Mouse (Mus musculus) forebrain, embryonic 11.5 days (tissue): ENCODE measurements around the gene Trim25. TPM values are rescaled to one million over a fixed set of nuclear protein-coding genes. Genes with fewer than 3 reads are reported as not detected.
"Not testable (repeated sequence)": the region's sequence is repeated elsewhere in the genome, so short reads cannot be mapped to it uniquely, and the experiment has no call there.

ENCODE experiments used
- ATAC-seq: fragments of 200-750 bp; cut with Nextera tagmentation; replicated peaks from 2 replicates; pipeline ENCODE4 v1.8.0; 2017; ENCODE audit warnings: moderate TSS enrichment; ENCODE audit not compliant: low FRiP score
- DNase-seq: peaks from one replicate; pipeline ENCODE4 v3.0.0-alpha.2; 2017; ENCODE audit warnings: low spot score
- H3K27ac ChIP-seq: fragments of 300-500 bp; sonication (generic); 2 replicates; pipeline ENCODE4 v1.5.1; 2014; ENCODE audit warnings: low read depth, low read length
- H3K27me3 ChIP-seq: fragments of 300-500 bp; sonication (generic); 2 replicates; pipeline ENCODE4 v1.6.1; 2014; ENCODE audit warnings: mild to moderate bottlenecking, low read length, mixed read lengths; ENCODE audit not compliant: control insufficient read depth, insufficient read depth
- H3K36me3 ChIP-seq: fragments of 300-500 bp; sonication (generic); 2 replicates; pipeline ENCODE4 v1.6.1; 2014; ENCODE audit warnings: mild to moderate bottlenecking, low read length, moderate library complexity, mixed read lengths; ENCODE audit not compliant: control insufficient read depth, insufficient read depth
- H3K4me1 ChIP-seq: fragments of 300-500 bp; sonication (generic); replicated peaks from 2 replicates; pipeline ENCODE4 v1.6.1; 2014; ENCODE audit warnings: low read length, mixed read lengths; ENCODE audit not compliant: control insufficient read depth, insufficient read depth
- H3K4me2 ChIP-seq: fragments of 300-500 bp; sonication (generic); 2 replicates; pipeline ENCODE4 v1.6.1; 2014; ENCODE audit warnings: low read depth, mild to moderate bottlenecking, low read length, moderate library complexity, mixed read lengths; ENCODE audit not compliant: severe bottlenecking
- H3K4me3 ChIP-seq: fragments of 300-500 bp; sonication (generic); 2 replicates; pipeline ENCODE4 v1.5.1; 2014; ENCODE audit warnings: low read depth, low read length
- H3K9ac ChIP-seq: fragments of 300-500 bp; sonication (generic); 2 replicates; pipeline ENCODE4 v1.6.1; 2014; ENCODE audit warnings: low read length
- H3K9me3 ChIP-seq: fragments of 300-500 bp; sonication (generic); 2 replicates; pipeline ENCODE4 v1.6.1; 2016; ENCODE audit warnings: low read length, mixed read lengths; ENCODE audit not compliant: control insufficient read depth
- WGBS: fragments of 180-500 bp; shearing (Covaris S2); extraction: QIAGEN DNeasy Blood & Tissue Kit; methylation state at CpG from one replicate; pipeline ENCODE4 v1.1.7; 2014; 5-methylcytosine and 5-hydroxymethylcytosine counted together
- polyA plus RNA-seq: library from polyadenylated mRNA; unstranded; fragments of >200 nt; fragmentation: Nextera tagmentation; extraction: Ambion mirVana; gene quantifications from 2 replicates; pipeline ENCODE4 v1.2.1, GENCODE M21; 2014

Trim25 gene
- polyA plus RNA-seq, 1 experiment from 2014 or later, result 2.1 TPM

DNA sequence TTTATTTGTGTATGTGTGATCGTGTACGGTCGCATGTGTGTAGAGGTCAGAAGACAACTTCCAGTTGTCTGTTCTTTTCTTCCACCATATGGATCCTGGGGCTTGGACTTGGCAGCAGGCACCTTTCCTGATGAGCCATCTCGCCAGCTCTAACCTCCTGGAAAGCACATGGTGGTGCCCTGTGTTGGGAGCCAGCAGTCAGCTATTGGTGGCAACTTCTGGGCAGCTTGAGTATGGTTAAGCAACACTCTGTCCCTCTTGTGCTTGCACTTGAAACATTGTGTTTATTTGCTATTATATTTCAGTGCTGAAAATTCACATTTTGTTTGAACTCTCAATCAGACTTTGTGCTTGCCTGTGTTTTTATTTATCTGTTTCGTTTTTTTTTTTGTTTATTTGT lies 10.2 kb upstream of the Trim25 start:
- no peak for ATAC-seq
- H3K36me3 ChIP-seq, result peaks cover 3% of the 10 kb centered on the region; the same call in 1 of the 2 replicates
- 76% methylated on average over 5 of the region's 5 CpGs for WGBS

DNA sequence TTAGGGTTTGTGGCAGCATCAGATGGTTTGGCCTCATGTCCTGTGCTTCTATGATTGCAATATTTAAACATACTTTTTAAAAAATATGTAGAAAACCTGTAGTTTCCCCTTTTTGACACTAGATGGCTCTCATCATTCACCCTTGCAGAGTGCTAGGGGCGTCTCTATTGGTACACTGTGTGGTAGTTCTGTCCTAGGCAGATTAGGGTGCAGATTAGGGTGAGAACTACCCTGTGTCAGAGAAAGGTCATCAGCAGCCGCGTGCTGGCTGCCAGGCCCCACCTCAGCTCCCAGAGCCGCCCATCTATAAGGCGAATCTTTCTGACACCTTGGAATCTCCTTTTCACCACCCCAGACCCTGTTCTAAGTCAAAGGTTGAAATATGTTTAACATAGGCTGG lies 9.6 kb upstream of the Trim25 start:
- Histone ChIP-seq H3K27me3 (no peaks in the 10 kb centered on the region), H3K4me2 (no peak overlapping the region), H3K4me1 (no peaks in the 10 kb centered on the region), H3K27ac (no peak overlapping the region), H3K9ac (no peak overlapping the region), H3K4me3 (no peak overlapping the region), H3K36me3 (peaks cover 3% of the 10 kb centered on the region; the same call in 1 of the 2 replicates), H3K9me3 (no peaks in the 10 kb centered on the region)
- DNase-seq, result no peak
- no peak for ATAC-seq
- 79% methylated on average over 5 of the region's 5 CpGs for WGBS

More for the DNA sequence above, 10.2 kb upstream of the Trim25 start:
- no peaks in the 10 kb centered on the region for H3K27me3 ChIP-seq
- no peak overlapping the region for H3K4me3 ChIP-seq
- no peak overlapping the region for H3K27ac ChIP-seq
- DNase-seq, result no peak
- no peak overlapping the region for H3K4me2 ChIP-seq
- no peaks in the 10 kb centered on the region for H3K4me1 ChIP-seq
- no peak overlapping the region for H3K9ac ChIP-seq
- H3K9me3 ChIP-seq, result no peaks in the 10 kb centered on the region

DNA sequence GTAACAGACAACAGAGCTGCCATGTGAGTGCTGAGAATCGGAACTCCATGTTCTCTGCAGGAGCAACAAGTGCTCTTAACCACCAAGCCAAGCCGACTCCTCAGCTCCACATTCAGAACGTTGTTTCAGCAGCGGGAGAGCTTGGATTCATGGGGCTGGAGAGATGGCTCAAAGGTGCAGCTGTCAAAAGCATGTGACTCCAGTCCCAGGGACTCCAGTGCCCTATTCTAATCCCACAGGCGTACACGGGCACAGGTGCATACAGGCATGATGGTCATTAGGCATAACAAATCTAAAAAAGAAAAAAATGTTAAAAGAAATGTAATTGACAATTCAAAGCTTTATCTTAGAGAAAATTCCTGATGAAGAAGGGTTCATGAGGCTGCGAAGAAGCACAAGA lies 6.0 kb upstream of the Trim25 start:
- Histone ChIP-seq H3K4me3 (no peak overlapping the region), H3K36me3 (no peaks in the 10 kb centered on the region; the same call in 1 of the 2 replicates), H3K9me3 (no peaks in the 10 kb centered on the region), H3K9ac (no peak overlapping the region), H3K4me2 (no peak overlapping the region), H3K27me3 (no peaks in the 10 kb centered on the region), H3K4me1 (no peaks in the 10 kb centered on the region), H3K27ac (no peak overlapping the region)
- WGBS, result 51% methylated on average over 7 of the region's 7 CpGs
- DNase-seq (no peak), ATAC-seq (no peak)

DNA sequence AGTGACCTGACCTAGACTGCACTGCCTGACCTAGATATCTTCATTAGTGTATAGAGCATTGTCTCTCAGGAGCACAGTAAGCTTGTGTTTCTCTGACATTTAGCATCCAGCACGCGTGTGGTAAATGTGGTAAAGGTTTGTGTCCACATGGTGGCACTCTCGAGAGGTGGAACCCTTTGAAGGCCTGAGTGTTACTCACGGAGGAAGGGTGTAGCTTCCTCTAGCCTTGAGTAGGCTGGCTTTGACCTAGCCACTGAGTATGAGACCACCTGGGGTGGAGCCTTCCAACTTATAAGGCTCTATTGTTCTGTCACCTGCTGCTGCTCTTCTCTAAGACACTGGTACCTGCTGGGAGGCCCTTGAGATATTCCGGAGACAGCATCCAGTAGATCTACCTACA lies 5.6 kb upstream of the Trim25 start:
- no peaks in the 10 kb centered on the region; the same call in 1 of the 2 replicates for H3K4me1 ChIP-seq
- ATAC-seq (no peak), DNase-seq (no peak)
- no peaks in the 10 kb centered on the region for H3K9me3 ChIP-seq
- H3K27ac ChIP-seq, result no peak overlapping the region
- no peaks in the 10 kb centered on the region for H3K36me3 ChIP-seq
- peaks cover 2% of the 10 kb centered on the region; the same call in 1 of the 2 replicates for H3K27me3 ChIP-seq
- no peak overlapping the region for H3K4me3 ChIP-seq
- H3K4me2 ChIP-seq, result no peak overlapping the region
- H3K9ac ChIP-seq, result no peak overlapping the region
- WGBS, result 15% methylated on average over 5 of the region's 5 CpGs

DNA sequence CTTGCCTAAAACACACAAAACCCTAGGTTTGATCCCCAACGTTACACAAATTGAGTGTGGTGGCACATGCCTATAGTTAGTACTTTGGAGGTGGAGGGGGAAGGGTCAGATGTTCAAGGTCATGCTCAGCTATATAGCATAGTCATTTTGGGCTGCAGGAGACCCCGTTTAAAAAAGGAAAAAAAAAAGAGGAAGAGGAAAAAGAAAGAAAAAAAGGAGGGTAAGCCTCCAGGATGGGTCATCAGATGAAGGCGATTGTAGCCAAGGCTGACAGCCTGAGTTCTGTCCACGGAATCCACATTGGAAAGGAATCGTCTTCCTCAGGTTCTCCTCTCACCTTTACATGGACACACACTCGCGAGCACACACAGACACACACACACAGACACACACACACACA lies 4.7 kb upstream of the Trim25 start:
- no peak overlapping the region for H3K27ac ChIP-seq
- 87% methylated on average over 7 of the region's 7 CpGs for WGBS
- no peak overlapping the region for H3K4me2 ChIP-seq
- no peak for DNase-seq
- ATAC-seq, result no peak
- H3K9ac ChIP-seq, result no peak overlapping the region
- H3K9me3 ChIP-seq, result no peaks in the 10 kb centered on the region
- H3K4me3 ChIP-seq, result no peak overlapping the region
- H3K27me3 ChIP-seq, result peaks cover 11% of the 10 kb centered on the region
- no peaks in the 10 kb centered on the region for H3K36me3 ChIP-seq
- no peaks in the 10 kb centered on the region; the same call in 1 of the 2 replicates for H3K4me1 ChIP-seq

DNA sequence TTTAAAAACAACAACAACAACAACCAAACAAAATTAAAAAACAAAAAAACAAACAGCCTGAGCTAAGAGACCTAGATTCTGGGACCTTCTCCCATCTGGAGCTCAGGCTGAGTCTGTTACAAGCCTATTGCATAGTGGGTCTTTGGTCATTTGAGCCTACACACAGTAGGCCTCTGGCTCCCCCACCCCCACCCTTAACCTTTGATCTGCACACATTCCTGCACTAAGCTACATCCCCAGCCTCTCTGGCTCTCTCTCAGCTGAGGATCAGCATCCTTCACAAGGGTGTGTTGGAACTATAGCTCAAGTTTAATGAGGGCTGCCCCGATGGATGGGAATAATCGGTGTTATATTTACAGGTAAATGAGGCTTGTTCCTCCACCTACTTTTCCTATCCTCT lies 3.6 kb upstream of the Trim25 start:
- 98% methylated on average over 2 of the region's 2 CpGs for WGBS
- Histone ChIP-seq H3K27ac (no peak overlapping the region), H3K4me3 (no peak overlapping the region)

DNA sequence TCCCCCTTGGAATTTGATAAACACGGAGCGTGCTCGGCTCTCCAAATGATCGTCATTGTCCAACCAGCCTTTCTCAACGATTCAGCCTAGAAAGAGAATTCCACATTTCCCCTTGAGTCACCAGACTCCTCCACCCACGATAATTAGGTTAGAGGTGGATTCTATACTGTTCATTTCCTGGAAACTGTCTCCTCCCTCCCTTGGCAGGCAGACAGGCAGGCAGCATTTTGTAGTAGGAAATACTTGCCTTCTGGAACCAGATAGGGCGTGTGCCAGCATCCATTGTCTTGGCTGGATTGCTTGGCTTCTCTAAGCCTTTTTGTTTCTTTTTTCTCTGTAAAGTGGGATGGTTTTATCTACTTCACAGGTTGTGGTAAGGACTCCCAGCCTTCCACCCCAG lies 2.7 kb upstream of the Trim25 start:
- ATAC-seq (no peak), DNase-seq (no peak)
- Histone ChIP-seq H3K4me1 (no peaks in the 10 kb centered on the region; the same call in 1 of the 2 replicates), H3K27me3 (peaks cover 22% of the 10 kb centered on the region), H3K9ac (no peak overlapping the region), H3K4me3 (no peak overlapping the region), H3K27ac (no peak overlapping the region), H3K9me3 (no peaks in the 10 kb centered on the region), H3K36me3 (no peaks in the 10 kb centered on the region), H3K4me2 (no peak overlapping the region)
- WGBS, result 79% methylated on average over 7 of the region's 7 CpGs

More for the DNA sequence above, 3.6 kb upstream of the Trim25 start:
- Histone ChIP-seq H3K9ac (no peak overlapping the region), H3K4me2 (no peak overlapping the region), H3K36me3 (no peaks in the 10 kb centered on the region), H3K4me1 (no peaks in the 10 kb centered on the region; the same call in 1 of the 2 replicates), H3K27me3 (peaks cover 22% of the 10 kb centered on the region), H3K9me3 (no peaks in the 10 kb centered on the region)
- no peak for ATAC-seq
- no peak for DNase-seq

DNA sequence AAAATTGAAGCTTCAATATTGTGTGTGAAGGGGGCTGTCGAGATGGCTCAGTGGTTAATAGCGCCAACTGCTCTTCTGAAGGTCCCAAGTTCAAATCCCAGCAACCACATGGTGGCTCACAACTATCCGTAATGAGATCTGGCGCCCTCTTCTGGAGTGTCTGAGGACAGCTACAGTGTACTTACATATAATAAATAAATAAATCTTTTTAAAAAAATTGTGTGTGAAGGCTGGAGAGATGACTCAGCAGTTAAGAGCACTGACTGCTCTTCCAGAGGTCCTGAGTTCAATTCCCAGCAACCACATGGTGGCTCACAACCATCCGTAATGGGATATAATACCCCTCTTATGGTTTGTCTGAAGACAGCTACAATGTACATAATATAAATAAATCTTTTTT lies 1.8 kb upstream of the Trim25 start:
- H3K9ac ChIP-seq, H3K4me3 ChIP-seq, H3K4me1 ChIP-seq, H3K27ac ChIP-seq, H3K9me3 ChIP-seq, H3K4me2 ChIP-seq, DNase-seq, ATAC-seq, H3K36me3 ChIP-seq: not testable (repeated sequence)
- 88% methylated on average over 5 of the region's 5 CpGs for WGBS
- H3K27me3 ChIP-seq, result peaks cover 22% of the 10 kb centered on the region

DNA sequence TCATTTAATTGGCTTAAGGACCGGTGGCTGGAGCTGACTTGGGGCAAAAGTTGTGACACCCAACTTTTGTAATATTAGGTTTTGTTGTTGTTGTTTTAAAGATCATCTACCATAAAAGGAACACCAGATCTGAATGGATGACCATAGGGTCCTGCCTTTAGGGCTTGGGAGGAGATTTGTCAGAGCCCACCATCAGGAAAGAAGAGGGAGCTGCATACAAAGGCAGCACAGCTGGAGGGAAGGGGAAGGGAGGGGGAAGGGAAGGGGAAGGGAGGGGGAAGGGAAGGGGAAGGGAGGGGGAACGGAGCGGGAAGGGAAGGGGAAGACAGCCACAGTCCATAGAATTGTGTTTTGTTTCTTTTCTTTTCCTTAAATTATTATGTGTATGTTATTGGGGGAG lies 770 bp upstream of the Trim25 start:
- 16% methylated on average over 3 of the region's 3 CpGs for WGBS
- H3K36me3 ChIP-seq, result no peaks in the 10 kb centered on the region
- ATAC-seq, result no peak
- H3K4me2 ChIP-seq, result no peak overlapping the region
- H3K4me1 ChIP-seq, result no peaks in the 10 kb centered on the region; the same call in 1 of the 2 replicates
- H3K9ac ChIP-seq, result no peak overlapping the region
- no peak overlapping the region for H3K27ac ChIP-seq
- H3K9me3 ChIP-seq, result no peaks in the 10 kb centered on the region
- peaks cover 22% of the 10 kb centered on the region for H3K27me3 ChIP-seq
- no peak overlapping the region for H3K4me3 ChIP-seq
- DNase-seq, result no peak
